ENCODE assay signal across 8 mouse cellular contexts in genomic region chr6:56691205-56691604, GRCm38 (mm10). TPM values are rescaled to one million over a fixed set of nuclear protein-coding genes. Genes with fewer than 3 reads are reported as not detected.
A peak's percentile ranks its signal among the peaks of the same experiment; 100 is the strongest.
DNase-seq lines count a peak whose midpoint lies in the region; ATAC-seq lines count a peak whose summit lies in the region.
"Had no signal": no experiment of that assay in that cellular context is flagged by ENCODE, and none has a peak within 500 bp of the region (broad histone marks: within the 10 kb centered on the region; RNA-seq: fewer than 3 reads in every experiment).

No protein-coding gene starts in this region.

- WGBS in hindbrain, embryonic 13.5 days: 2% methylated on average over 2 of the region's 2 CpGs

- no peaks in the 10 kb centered on the region for H3K36me3 ChIP-seq in hindbrain, embryonic 13.5 days

- H3K4me2 ChIP-seq in hindbrain, embryonic 13.5 days: no peak overlapping the region

- H3K4me3 ChIP-seq in hindbrain, embryonic 13.5 days: no peak overlapping the region
- H3K4me3 ChIP-seq: myocyte had no signal

- H3K9ac ChIP-seq in hindbrain, embryonic 13.5 days: no peak overlapping the region

- DNase-seq in MN1 (ENCODE audit: low spot score): peak; percentile 56
- DNase-seq in brain, adult 2 months (ENCODE audit: low read depth, low spot score): peak; percentile 86
- DNase-seq in layer of hippocampus, postnatal 25 days (ENCODE audit: extremely low spot score in 1 of 2, low spot score in 1 of 2): peak; percentile 51 to 83
- peak; percentile 85 for DNase-seq in lung, postnatal 36 days
- peak; percentile 26 for DNase-seq in right cerebral cortex, postnatal 25 days

- H3K4me1 ChIP-seq in hindbrain, embryonic 13.5 days (replicated peaks): no peaks in the 10 kb centered on the region

- no peaks in the 10 kb centered on the region for H3K9me3 ChIP-seq in hindbrain, embryonic 13.5 days

- H3K27ac ChIP-seq in hindbrain, embryonic 13.5 days: no peak overlapping the region

- ATAC-seq in erythroblast, adult 5-6 weeks (replicated peaks; ENCODE audit: low FRiP score, poor library complexity, severe bottlenecking): peak; percentile 73
- peak; percentile 73 for ATAC-seq in hindbrain, embryonic 13.5 days (ENCODE audit: low FRiP score)

- no peaks in the 10 kb centered on the region for H3K27me3 ChIP-seq in hindbrain, embryonic 13.5 days

RNA-seq across cellular contexts. Expression of gene Lsm5, which starts 13.3 kb away (rescaled TPM):
- 21.9 and 39.1 TPM in 2 replicates for total RNA-seq in erythroblast, adult 5-6 weeks (2015; ENCODE audit: low replicate concordance)
- 28.7 and 34.6 TPM in 2 replicates for total RNA-seq in erythroblast, adult 5-6 weeks (2017; ENCODE audit: low replicate concordance)
- 95.4 and 103 TPM in 2 replicates for polyA plus RNA-seq in hindbrain, embryonic 13.5 days (2015; fragmentation: Nextera tagmentation; extraction: Ambion mirVana)
- total RNA-seq in layer of hippocampus, postnatal 25 days (2021): 10 to 100 TPM; 18.3 to 18.5 TPM

RNA-seq across cellular contexts. Expression of gene Avl9, which starts 23.5 kb away (rescaled TPM):
- total RNA-seq in erythroblast, adult 5-6 weeks (2015; ENCODE audit: low replicate concordance): 4.6 and 12.5 TPM in 2 replicates
- total RNA-seq in erythroblast, adult 5-6 weeks (2017; ENCODE audit: low replicate concordance): 9.7 and 13.4 TPM in 2 replicates
- 33.2 and 33.8 TPM in 2 replicates for polyA plus RNA-seq in hindbrain, embryonic 13.5 days (2015; fragmentation: Nextera tagmentation; extraction: Ambion mirVana)
- total RNA-seq in layer of hippocampus, postnatal 25 days (2021): 10 to 100 TPM; 40.4 to 42.1 TPM

Comparison
In these comparisons a context has a peak if more than half of its experiments do, and no peak if none do; other contexts are left out.
1. DNase-seq: peak in every context shown above with its lines; median percentile 86 in brain, adult 2 months; 85 in lung, postnatal 36 days; 67 in layer of hippocampus, postnatal 25 days; 56 in MN1; 26 in right cerebral cortex, postnatal 25 days.